Mouse (Mus musculus): Measurements from ENCODE around the gene Phkg1.

DNA sequence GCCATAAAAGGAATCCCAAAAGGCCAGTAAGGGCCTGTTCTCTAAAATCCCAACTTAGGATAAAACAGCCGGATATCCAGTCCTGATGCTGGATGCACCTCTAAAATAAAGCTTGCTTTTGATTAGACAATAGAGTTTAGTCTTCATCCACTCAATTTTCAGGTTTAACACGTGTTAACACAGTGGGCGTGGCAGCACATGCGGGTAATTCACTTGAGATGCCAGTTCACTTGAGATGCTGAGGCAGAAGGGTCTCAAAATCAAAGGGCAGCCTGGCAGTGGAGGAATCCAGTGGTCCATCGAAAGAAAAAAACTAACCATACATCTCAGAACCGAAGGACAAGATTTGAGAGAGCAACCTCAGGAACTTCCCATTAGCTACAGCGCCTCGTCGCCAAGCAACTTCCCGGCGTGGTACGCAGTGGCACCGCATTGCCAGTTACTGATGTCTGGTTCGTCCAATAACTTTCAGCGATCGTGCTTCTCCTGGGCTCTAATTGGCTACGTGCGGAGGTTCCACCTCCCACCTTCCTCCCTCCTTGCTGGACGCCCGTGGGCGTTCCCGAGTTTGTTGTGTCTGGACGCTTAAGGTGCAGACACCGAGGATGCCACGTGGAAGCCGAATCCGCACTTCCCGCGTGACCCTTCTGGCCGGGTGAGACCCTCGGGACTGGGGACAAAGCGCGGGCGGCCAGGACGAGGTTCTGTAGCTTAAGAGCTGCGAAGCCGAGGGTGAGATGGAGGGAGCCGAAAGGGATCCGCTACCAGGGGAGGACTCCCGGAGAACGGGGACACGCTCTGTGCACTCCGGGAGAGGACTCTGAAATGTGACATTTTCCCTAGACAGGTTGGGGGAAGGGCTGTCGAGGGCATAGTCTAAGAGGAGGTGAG lies 2.9 kb downstream of the Phkg1 start, which contains the start of gene Zbed5:
- TF ChIP-seq CTCF (IDR thresholded peaks at IDR 0.05) (no peak), EP300 (IDR thresholded peaks at IDR 0.05) (no peak)
